Mouse (Mus musculus): ENCODE measurements at regions not wholly inside any gene's neighbourhood (a gene's known extent, or its start where the extent isn't known, plus 50 kb on each side); places are given as distances from the start of the nearest gene placed in this dataset.

DNA sequence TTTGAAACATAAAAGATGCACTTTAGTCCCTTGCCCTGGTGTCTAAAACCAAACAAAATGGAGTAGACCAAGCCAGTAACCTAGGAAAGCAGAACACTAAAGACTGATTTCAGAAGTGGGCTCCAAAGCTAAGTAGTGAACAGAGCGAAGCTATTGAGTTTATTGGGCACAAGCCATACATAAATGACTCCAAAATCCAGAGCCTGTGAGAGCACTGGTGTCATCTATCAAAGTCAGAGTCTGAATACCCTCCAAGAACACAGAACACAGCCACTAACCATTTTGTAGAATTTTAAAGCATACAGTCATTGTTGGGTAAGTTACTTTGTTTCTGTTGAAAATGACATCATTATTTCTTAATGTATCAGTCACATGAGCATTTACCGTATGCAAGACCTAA is 175.0 kb upstream of the Lrig3 start:
- DNase-seq (ENCODE audit: low spot score): no peak

DNA sequence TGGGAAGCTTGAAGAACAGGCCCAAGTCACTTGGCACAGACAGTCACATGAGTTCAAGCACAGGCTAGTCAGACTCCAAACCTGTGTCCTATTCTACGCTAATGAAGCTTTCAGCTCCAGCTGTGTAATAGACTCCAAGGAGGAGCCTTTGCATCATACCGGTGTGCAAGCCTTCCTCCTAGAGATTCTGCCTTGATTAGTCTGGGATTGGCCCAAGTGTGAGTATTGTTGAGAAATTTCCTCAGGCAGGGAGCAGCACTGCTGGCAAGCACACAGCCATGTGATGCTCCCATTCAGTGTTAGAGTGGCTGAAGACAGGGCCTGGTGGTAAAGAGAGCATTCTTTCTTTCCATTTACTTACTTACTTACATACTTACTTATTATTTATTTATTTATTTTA is 171.5 kb upstream of the Lrig3 start:
- DNase-seq (ENCODE audit: low spot score): no peak

- DNase-seq (ENCODE audit: low spot score): no peak
Measured at GRCm38 (mm10) chr10:125795323-125795722, 170.6 kb upstream of the Lrig3 start.

DNA sequence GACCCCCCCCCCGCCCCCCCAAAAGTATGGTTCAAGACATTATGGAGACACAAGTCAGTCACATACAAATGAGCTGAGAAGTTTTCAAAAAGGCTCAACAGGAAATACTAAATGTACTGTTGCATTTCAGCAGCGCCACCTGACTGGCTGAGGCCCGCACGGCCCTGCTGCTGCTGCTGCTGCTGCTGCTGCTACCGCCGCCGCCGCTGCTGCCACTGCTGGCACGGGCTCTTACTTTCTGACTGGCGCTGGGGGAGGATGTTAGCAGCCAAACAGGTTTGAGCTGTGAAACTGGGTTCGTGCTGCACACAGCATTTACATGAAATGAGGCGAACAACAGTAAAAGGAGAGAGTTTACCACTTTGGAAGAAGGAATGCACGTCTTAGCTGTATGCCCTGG is 167.3 kb upstream of the Lrig3 start:
- no peak for DNase-seq (ENCODE audit: low spot score)

DNA sequence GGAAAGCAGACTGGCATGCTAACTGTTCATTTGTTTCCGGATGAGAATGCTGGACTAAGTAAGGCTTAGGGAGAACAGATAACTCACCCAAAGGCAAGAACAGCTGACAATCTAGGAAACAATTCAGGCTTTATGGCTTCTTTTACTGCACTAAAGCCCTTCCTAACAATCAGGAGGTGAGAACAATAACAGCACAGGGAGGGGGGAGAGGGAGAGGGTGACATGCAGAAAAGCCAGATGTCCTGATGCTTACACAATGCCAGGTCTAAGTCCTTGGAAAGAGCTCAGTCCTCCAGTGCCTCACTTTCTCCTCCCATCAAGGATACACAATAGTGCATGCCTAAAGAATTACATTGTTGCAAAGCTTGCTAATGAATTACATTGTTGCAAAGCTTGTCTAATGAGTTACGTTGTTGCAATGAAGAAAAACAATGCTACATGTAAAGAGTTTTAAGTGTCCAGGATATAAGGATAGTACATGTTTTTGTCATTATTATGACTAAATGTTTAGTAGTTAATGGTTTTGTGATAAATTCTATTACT is 165.3 kb upstream of the Lrig3 start:
- DNase-seq (ENCODE audit: low spot score): no peak

GRCm38 (mm10) chr10:125801450-125801849 is 164.5 kb upstream of the Lrig3 start:
- DNase-seq (ENCODE audit: low spot score): no peak

DNA sequence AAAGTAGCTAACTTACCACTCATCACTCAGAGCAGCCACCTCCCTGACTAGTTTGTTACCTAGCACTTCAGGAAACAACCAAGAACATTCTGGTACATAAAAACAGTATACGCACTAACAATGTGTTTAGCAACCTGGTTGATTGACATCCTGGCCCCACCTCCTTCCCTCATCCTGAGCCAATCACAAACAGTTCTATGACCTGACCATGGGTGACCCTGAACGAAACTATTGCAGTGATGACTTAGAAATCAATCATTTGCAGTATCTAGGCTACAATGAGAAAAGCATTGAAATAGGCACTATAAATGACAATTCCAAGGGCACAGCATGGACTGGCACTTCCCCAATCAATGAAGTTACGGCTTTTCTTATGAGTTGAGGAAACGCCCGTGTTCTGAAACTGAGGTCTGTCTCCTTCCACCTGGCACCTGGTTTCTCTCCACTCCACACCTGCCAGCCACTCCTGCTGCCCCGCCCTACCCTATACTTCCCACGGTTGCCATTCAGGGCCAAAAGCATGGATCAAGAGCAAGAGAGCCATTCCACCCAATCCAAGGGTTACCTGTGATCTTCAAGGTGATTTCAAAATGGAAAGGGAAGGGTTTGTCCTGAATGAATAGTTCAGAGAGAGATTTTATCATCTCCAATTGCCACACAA is 162.9 kb upstream of the Lrig3 start:
- DNase-seq (ENCODE audit: low spot score): no peak

DNA sequence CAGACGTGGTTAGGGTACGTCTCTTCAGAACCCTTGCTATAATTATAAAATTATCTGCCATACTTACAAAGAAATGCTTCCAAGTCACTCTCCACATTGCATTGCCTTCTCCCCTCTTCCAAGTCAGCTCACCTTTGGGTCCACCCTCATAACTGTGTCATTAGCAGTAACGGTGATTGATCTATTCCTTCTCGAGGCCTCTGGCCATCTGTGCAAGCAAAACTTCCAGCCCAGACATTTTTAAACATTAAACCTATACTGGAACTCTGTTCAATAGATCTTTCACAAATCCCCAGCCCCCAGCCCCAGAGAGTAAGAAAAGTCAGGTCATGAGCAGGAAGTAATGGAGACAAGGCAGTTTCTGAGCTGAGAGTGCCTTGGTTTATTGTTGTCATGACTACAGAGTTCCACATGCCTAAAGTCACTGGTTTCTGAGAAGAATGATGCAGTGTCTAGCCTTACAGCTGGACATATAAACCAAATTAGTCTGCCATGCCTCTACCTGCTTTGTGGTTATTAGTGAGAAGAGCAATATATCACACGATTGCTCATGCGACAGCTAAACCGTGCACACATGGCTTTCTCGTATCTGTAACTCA is 156.1 kb upstream of the Lrig3 start:
- no peak for DNase-seq (ENCODE audit: low spot score)

- DNase-seq (ENCODE audit: low spot score): no peak
Measured at GRCm38 (mm10) chr10:125810590-125810989, 155.4 kb upstream of the Lrig3 start.

DNA sequence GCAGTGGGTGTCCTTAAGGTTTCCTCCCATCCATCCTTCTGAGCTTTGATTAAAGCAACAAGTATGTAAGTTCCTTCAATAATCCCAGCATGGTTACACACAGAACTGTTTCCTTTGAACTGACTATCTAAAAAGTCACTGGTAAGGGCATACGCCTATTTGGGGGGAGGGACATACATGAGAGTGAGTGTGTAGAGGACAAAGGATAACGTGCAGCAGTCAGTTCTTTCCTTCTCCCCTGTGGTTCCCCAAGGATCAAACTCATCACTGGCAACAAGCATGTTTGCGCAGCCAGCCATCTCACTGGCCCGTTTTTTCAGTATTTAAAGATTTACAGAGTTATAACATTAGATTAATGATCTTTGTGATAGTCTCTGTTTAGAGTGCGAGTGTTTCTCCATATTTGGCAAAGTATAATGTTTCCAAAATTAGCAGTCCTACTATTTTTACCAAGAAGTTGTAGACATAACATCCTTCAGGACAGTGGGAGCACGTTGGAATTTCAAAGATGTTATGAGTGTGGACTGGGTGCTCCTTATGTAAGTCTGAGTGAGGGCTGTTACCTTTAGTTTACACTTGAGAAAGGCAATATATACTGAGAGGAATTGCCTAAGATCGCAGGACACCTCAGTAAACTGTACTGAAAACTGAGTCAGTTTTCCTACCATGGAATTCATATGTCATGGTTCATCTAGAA is 151.6 kb upstream of the Lrig3 start:
- DNase-seq (ENCODE audit: low spot score): no peak

DNA sequence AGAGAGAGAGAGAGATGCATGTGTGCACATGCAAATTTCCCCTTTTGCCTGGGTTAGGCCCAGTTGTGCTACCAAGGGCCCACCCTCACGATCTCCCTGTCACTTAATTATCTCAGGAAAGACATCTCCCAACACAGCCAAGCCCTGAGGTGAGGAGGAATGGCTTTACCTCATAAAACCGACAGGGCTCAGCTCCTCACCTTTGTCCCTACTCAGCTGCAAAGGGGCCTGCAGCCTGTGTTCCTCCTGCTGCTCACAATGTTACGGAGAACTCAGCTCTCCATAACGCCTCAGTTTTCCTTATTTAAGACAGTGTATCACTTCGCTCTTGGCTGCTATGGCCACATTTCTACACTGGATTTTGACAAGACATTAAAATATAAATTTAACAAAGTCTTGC is 133.8 kb upstream of the Lrig3 start:
- no peak for DNase-seq (ENCODE audit: low spot score)

- DNase-seq (ENCODE audit: low spot score): no peak
Measured at GRCm38 (mm10) chr10:125832764-125833163, 133.2 kb upstream of the Lrig3 start.

- DNase-seq (ENCODE audit: low spot score): no peak
Measured at GRCm38 (mm10) chr10:125833989-125834388, 132.0 kb upstream of the Lrig3 start.

DNA sequence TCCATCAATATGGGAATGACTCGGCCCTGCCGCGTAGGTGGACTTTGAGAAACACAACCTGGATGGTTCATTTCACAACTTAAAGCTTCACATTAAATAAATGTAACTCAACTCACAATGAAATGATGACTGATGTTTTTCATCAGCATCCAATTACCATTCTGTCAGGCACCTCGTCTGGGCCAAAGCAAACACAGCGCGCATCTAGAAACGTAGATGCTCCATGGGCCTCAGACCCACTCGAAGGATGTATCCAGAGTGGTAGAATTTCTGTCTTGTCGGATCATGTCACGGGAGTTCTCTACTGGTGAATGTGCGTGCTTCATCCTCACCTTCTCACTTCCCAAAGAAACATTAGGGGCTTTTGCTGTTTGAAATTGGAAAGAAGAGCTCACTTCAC is 127.0 kb upstream of the Lrig3 start:
- no peak for DNase-seq (ENCODE audit: low spot score)

DNA sequence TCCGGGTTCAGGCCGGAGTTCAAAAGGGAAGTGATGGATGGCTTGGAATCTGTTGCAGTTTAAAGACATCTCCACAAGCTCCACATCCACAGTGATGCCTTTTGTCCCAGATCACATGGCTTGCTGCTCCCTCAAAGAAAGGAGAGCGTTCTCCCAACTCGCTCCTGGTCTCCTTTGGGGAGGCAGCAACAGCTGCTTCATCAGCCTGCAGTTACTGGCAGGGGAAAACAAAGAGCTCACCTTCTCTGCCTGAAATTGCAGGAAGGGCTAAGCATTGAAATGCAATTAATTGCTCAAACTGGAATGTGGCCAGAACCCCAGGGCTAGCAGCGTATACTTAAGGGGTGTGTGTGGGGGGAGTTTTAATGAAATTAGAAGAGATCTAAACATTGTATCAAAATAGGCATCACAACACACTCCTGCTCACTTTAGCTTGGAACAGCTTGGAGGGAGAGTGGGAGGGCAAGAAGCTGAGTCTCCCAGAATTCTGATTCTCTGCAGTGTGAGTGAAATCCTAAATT is 126.3 kb upstream of the Lrig3 start:
- DNase-seq (ENCODE audit: low spot score): no peak

DNA sequence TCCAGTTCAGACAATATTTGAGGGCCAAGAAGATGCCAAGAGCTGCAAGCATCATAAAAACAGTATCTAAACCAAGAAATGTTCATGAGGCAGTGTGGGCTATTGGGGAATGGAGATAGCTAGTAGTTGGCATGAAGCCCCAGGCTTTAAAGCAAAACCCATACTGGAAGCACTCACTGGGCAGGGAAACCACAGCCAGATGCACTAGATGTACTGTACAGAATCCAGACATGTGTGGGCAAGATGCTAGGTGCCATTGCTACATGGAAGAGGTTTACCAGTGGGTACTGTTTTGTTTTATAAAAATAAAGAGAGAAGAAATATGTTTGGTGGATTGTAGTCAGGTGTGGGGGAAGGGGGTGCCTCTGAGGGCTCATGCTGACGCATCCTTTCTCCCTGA is 125.6 kb upstream of the Lrig3 start:
- no peak for DNase-seq (ENCODE audit: low spot score)

DNA sequence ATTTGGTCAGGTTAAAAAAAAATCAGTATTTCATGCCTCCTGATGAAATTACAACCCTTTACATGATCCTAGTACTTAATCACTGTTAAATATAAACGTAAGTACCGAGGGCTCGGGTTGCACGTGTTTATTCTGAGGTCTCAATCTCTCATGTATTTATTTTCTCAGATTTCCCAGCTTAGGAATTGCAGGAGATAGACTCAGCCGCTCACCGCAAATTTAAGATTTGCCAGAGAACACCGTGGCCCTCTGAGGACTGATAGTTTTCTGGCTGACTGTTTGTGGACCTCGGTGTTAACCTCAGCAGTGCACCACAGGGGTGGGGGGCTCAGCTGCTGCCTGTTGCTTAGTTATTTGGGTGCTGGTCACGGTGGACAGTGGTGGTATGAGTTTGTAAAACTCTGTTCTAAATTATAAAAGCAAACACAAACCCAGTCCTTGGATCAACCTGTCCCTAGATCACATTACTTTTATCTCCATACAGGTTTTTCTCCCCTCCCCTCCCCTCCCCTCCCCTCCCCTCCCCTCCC is 121.6 kb upstream of the Lrig3 start:
- DNase-seq (ENCODE audit: low spot score): no peak

DNA sequence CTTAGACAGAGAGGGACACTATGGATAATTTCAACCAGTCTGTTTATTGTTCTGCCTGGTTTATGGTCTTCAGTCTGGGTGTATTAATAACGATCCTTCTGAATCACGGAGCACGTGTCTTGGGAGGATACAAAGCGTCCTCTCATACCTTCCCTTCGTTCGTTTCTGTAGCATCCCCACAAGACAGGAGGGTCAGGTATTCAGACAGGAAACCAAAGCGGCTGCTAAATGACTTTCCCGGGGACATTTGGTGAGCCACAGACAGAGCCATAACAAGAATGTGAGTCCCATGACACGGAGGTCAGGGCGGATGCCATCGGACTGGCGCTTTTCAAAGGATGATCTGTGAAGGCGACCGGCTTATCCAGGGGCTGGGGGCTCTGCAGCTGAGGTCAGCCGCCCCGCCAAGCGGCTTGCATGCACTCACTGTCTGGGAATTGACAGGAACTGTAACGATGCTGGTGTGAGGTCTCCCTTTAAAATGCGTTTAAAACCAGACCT is 120.9 kb upstream of the Lrig3 start:
- DNase-seq (ENCODE audit: low spot score): peak; percentile 22

DNA sequence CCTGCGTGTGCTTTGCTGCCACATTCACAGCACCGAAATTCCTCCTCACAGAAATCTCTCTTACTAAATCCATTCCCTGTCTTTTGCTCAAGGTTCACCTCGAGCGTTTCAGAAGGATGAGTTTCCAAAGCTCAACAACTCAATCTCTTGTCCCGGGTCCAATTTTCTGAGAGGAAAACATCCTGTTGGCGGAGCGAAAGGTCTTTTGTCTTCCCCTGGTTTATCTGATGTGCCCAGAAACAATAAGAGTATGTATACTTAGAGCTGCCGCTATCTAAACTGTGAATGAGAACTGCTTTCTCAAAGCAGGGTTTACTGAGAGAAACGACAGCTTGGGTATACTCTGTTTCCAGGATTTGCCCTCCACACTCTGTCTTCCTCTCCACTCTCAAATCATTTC is 115.6 kb upstream of the Lrig3 start:
- DNase-seq (ENCODE audit: low spot score): no peak

- DNase-seq (ENCODE audit: low spot score): no peak
Measured at GRCm38 (mm10) chr10:125861734-125862133, 104.2 kb upstream of the Lrig3 start.

GRCm38 (mm10) chr10:125866346-125866745 is 99.6 kb upstream of the Lrig3 start:
- no peak for DNase-seq (ENCODE audit: low spot score)

- DNase-seq (ENCODE audit: low spot score): no peak
Measured at GRCm38 (mm10) chr10:125884563-125884962, 81.4 kb upstream of the Lrig3 start.

- no peak for DNase-seq (ENCODE audit: low spot score)
Measured at GRCm38 (mm10) chr10:125885796-125886195, 80.2 kb upstream of the Lrig3 start.

Data from yolk sac, embryonic 10.5 days (tissue).